Mouse (Mus musculus): ENCODE measurements around the gene Pip4k2c.
A peak's percentile ranks its signal among the peaks of the same experiment; 100 is the strongest.
"Not testable (repeated sequence)": the region's sequence is repeated elsewhere in the genome, so short reads cannot be mapped to it uniquely, and the experiment has no call there.

Gene Pip4k2c

DNA sequence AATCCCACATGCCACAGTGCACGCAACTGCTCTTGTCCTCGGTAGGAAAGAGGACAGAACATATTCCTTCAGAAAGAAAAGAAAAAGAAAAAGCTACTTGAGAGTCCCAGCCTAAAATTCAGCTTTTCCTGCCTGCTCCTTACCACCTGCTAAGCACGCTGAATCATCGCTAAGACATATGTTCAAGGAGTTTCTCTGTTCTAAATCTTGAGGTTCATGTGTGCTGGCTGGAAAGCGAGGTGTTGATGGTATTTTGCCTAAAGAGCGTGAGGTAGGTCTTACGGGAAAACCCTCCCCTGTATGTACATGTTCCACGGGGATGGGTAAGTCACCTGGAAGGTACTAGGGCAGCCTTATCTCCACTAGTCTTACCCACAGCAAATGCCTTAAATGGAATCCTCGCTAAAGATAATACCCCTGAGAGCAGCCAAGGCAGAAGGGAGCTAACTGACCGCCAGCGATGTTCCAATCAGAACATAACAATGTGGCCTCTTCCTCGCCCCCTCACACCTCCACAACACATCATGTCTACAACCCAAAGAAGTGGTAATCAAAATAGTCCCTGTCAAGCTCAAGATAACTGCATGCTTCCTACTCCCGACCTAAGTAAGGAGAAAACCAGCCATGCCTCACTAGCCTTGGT, 1.3 kb downstream of the Pip4k2c start:
- no peak for DNase-seq (ENCODE audit: low read depth)

DNA sequence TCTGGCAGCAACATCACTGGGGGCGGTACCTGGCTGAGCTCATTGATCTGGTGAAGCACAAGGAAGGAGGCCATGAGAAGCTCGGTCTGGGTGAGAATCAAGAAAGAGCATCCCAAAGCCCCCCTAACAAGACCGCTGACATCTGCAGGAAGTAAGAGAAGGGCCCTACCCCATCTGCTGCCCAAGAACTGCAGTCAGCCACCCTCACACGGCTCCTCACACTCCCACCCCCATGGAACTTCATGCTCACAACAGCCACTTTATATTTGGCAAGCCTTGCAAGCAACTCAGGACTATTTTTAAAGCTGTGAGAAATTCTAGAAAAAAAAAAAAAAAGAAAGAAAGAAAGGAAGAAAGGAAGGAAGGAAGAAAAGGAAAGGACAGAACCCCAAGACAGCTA, 2.5 kb downstream of the Pip4k2c start:
- no peak for DNase-seq (ENCODE audit: low read depth)

DNA sequence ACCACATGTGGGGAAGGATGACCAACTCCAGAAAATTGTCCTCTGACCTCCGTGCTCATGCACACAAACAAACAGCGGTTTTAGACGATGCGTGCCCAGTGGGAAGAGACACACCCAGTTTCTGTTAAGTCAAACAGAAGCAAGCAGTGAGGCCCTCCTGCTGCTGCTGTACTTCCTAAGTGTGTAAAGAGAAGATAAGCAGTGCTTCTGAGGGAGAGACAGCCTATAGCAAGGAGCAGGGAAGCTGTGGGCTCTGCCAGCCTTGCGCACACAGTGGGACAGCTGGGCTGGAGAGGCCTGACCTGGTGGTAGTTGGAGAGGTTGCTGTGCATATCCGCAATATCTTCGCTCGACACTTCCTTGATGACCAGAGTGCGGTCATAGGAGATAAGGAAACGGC, 6.0 kb downstream of the Pip4k2c start:
- DNase-seq (ENCODE audit: low read depth): no peak

DNA sequence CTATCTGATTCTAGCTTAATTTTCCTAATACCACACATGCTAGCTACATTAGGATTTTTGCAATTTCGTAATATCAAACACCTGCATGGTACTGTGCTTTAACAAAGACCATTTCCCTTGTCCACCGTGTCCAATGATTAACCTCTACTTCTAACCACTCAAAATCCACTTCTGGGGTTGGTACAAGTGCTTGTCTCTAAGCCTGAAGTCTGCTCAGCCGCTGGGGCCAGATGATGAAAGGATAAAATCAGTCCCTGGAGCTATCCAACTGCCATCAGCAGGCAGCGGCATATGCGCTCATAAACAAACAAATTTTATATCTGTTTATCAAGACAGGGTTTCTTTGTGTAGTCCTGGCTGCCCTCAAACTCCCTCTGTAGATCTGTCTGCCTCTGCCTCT, 6.8 kb downstream of the Pip4k2c start:
- DNase-seq (ENCODE audit: low read depth): no peak

DNA sequence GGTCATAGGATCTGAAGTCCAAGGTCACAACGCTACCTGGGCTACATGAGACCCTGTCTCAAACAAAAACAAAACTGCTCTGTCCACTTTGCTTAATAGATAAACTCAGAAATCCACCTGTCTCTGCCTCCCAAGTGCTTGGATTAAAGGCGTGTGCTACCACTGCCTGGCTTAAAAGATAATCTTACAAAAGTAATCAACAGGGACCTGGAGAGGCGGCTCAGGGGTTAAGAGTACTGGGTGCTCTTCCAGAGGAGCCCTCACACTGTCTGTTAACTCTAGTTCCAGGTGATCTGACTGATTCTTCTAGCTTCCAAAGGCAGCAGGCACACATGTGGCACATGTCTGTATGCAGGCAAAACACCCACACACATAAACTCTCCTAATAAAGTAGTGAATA, 8.3 kb downstream of the Pip4k2c start:
- no peak for DNase-seq (ENCODE audit: low read depth)

DNA sequence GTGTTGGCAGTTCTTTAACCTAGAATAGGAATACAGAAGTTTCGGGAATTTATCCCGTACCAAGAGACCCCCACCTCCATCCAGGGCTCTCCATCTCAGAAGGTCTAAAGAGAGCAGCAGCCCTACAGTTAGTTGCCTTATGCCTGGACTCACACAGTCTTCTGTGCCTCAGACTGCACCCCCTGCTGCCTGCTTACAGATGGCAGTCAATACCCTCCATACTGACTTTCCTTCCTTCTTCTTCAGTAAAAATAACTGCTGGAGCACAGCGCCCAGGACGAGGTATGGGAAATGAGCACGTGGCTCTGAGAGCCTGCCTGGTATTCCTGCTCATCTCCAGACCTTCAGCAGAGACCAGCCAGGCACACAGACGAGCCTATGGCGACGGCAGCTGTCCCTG, 11.1 kb downstream of the Pip4k2c start:
- no peak for DNase-seq (ENCODE audit: low read depth)

DNA sequence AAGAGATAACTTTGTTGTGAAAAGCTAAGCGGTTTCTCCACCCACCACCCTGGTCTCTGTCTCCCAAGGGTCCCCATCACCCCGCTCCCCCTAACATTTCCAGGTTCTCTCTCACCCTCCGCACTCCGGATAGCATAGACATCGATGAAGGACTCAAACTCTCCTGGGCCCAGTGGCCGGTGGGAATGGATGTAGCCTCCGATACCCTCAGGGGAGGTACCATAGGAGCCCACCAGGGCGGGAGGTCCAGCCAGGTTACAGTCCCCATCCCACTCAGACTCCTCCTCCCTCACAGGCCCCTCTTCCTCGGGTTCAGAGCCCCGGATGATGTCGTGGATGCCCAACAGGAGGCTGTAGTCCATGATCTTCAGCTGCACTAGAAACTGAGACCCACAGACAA, 11.9 kb downstream of the Pip4k2c start:
- no peak for DNase-seq (ENCODE audit: low read depth)

DNA sequence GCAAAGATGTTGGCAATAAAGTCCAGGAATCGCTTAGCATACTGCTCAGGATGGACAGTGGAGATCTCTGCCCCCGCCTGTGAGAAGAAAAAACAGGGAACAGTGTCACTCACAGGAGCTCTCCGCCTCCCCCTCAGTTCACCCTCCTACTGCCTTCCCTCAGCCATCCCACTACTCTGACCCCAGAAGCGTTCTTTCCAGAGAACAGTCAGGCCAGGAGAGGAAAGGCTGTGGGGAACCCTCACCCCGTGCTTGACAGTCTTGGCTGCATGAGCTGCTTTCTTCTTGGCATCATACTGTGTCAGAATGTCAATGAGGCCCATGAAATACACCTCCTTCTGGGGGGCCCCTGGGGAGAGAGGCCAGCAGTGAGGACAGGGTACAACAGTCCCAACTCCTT, 12.3 kb downstream of the Pip4k2c start:
- DNase-seq (ENCODE audit: low read depth): no peak

DNA sequence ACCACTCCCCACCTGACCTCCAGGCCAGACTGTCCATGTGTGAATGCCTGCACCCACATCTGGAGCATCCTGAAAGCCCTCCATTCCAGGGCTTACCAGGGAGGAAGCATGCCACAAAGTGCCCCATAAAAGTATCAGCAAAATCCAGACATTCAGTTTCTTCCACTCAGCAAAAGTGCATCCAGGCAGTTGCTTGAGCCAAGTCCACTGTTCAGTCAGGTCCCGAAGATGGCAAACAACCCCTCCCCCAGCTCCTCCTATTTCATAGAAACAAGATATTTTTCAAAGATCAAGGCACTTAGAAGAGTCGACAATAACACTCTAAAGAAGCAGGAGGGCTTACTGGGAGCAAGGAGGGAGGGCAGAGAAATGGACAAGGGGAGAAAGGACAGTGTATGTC, 12.9 kb downstream of the Pip4k2c start:
- DNase-seq (ENCODE audit: low read depth): no peak

DNA sequence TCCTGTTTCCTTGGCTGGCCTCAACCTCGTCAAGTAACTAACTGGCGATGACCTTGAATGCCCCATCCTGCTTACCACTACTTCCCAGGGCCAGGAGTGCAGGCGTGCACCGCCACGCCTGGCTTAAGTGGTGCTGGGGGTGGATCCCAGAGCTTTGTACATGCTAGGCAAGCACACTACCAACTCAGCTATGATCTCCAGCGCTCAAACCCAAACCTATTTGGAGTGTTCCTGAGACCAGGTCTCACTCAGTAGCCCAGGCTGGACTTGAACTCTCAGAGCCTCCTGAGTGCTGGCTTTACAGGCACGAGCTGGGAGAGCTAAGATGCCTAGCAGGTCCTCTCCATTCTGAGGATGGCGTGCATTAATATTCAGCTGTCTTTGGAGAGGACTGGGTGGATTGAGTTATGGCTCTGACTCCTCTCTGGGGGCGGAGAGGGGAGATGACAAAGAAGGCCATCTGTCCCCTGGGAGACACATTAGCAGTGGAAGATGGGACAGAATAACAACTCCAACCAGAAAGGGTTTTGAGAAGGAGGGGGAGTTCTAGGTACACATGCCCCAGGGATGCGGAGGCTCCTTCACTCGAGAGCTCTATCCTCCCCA, 13.8 kb downstream of the Pip4k2c start:
- DNase-seq (ENCODE audit: low read depth): no peak

DNA sequence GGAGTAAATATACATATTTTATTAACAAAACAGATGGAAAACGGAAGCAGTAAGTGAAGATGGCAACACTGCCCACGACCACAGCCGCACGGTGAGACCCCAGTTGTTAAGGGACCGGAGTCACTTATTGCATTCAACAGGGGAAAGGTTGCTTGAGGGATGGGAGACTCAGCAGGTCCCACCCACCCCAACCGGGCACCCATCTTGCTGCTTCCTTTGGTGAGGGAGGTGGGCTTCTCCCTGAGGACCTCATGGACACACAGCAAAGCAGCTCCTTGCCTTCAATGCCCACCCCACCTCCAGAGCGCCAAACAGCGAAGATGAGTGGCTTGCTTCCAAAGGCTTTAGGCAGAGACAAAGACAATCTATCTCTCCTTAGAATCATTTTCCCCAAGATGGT, 14.3 kb downstream of the Pip4k2c start:
- no peak for DNase-seq (ENCODE audit: low read depth)

DNA sequence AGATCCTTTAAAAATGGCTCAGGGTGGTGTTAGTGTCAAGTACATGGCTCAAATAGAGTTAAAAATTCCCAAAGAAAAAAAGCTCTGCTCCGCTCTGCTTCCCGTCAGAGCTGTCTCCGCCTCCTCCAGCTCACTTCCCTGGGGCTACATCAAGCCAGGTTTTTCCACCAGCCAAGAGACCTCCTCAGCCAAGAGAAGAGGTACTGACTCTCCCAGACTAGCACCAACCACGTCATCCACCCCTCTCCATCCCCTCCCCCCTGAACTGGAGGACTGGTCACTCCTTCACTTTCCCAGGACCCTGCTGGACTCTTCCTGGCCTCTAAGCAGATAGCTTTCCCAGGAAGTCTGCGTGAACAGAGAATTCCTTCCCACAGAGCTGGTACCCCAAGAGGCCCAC, 15.0 kb downstream of the Pip4k2c start:
- DNase-seq (ENCODE audit: low read depth): no peak

DNA sequence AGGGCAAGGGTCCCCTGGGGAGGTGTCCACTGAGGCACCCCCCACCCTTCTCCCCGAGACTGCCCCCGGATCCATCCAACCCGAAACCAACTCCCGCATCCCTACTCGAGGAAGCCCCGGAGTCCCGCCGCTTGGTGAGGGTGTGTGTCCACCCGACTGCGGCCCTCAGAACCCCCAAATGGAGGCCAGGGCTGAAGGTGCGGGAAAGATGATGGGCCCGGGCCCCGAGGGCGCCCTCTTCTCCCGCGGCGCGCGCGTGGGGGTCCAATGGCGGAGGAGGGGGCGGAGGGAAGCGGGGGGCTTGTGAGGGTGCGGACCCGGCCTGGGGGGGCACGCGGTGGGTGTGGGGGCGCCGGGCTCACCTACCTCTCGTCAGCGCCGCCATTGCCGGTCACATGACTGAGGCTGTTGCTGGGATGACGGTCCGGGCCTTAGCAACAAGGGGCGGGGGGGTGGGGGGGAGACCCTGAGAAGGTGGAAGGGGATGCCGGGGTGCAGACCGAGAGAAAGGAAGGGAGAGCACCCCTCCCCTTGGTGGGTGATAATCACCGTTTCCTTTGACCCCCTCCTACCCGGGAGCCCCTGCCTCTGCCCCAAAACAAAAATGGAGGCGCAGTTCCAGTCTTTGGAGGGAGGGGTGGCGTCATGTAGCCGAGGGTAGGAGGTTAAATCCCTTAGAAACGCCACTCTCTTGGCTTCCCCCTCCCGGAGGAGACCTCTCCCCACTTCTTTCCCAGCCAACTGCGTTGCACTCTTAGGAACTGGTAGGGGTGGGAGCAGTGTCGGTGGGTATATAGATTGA, 15.9 kb downstream of the Pip4k2c start, which contains the start of gene Dtx3:
Gene Dtx3, minus strand, starts transcription at position 401 of the 802 bp plus-strand sequence.
- peak; percentile 70 for DNase-seq (ENCODE audit: low read depth)

DNA sequence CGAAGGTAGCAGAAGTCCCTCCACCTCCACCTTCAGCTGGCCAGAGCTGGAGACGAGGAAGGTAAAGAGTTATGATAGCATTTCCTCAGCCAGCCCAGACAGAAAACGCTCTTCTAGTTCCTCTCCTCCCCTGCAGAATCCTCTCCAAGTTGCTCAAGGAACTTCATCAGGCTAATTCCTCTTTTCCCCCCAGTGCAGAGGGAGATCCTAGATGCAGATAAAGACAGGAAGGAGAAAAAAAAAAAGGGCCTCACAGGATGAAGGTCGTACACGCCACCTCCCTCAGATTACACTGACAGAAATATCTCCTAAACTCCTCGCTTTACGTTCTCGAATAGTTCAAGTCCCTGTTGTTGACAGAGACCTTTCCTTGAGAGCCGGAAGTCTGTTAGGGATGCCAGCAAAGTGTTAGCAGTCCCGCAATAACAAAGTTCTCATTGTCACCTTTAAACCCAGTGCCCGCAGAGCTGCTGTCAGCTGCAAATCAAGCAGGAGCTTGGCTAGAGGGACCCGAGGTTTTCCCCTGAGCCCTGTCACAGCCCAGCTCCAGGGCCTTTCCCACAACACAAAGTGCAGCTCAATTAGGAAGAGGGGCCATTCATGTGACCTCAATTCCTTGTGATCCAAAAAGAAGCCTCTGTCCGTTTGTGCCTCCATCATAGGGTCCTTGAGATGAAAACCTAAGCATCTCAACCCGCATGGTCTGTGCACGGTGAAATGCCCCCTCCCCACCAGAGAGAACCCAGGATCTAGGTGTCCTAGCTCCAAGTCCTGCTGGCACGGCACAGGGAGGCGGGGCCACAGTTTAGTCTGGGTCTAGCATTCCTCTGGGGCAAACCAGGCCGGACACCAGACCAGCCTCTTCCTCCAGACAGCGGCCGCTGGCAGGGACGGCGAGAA, 16.7 kb downstream of the Pip4k2c start:
- peak; percentile 52 for DNase-seq (ENCODE audit: low read depth)

DNA sequence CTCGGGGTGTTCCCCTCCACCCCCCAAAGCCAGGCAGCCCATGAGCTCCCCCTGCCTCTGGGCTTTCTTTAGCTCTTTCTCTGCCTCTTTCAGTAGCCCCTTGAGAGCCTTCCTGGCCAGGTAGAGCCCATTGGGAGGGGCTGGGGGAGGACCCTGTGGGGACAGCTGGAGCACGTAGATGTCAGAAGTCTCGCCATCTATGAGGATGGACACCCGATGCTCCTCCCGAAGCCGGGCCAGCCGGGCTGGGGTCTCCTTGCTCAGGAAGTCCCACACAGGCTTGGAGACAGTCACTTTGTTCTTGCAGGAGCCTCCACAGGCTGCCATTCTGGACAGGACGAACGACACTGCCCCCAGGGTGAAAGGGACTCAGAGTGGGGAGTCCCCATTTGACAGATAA, 18.4 kb downstream of the Pip4k2c start:
- no peak for DNase-seq (ENCODE audit: low read depth)

DNA sequence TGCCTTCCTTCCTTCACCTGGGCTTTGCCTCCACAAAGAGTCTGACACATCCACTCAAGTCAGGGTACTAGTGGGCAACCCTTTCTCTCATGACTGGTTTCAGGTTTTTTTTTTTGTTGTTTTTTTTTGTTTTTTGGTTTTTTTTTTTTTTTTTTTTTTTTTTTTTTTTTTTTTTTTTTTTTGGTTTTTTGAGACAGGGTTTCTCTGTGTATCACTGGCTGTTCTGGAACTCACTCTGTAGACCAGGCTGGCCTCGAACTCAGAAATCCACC, 19.4 kb downstream of the Pip4k2c start:
- not testable (repeated sequence) for DNase-seq (ENCODE audit: low read depth)

DNA sequence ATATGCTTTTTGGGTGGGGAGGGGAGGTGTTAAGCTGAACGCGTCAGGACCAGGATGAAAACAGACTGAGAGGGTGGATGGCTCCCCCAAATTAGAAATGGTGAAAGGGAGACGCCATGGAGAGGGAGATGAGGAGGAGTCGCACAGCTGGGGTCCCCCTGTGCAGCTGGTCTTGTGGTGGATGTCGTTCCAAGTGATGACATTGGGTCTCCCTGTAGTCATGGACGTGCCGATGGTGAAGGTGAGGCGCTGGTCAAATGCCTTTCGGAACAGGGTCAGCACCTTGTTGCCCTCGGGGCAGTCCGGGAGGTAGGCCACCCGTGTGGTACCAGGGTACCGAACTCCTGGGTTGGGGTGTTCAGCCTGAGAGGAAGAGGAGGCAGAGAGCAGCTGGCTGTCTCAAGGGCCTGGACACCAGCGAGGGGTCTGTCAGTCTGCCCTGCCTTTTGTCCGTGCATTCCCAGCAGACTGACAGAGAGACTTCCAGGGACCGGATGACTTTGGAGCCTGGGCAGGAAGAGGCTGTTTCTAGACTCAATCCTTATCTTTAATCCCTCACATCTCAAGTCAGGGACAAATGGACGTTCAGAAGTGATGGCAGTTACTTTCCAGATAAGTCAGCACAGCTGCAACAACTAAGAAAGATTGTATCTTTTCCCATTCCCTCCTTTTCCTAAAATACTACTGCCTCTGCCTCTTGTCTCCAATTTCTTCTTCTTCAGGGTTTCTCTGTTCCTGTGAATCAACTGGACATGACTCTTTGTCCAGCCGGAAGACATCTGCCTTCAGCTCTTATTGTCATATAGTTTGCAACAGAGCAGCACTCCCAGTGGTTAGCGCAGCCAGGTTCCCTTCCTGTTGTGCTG, 20.0 kb downstream of the Pip4k2c start:
- DNase-seq (ENCODE audit: low read depth): peak; percentile 44

DNA sequence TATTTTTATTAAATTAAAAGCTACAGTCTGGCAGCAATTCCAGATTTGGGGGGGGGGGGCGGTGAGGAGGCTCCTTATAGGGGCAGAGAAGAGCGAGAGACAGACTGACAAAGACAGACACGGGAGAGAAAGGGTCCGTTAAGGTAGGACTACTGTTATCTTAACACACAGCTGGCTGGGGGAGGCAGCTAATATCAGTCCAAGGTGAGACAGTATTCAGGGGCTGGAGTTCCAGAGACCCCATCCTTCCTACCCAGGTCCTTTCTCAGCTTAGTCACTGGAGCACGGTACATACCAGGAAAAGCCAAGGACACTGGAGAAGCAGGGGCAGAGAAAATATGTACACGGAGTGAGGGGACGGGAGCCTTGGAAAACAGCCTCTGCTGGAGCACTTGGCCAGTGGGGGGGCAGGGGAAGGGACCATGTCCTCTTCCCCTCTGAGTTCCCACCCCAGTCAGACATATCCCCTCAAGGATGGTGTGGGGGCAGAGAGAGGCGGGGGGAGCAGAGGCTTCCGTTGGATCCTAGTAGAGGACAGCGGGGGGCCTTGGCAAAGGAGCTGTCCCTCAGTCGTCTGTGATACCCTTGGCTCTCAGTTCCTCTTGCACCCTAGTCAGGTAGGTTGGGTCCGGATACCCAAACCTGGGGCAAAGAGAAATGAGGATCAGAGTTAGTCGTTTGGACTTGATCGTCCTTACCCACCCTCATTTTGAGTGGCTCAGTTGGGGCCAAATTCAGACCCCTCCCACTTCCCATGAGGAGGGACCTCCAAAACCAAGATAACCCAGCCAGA, 20.8 kb downstream of the Pip4k2c start:
- DNase-seq (ENCODE audit: low read depth): peak; percentile 21

DNA sequence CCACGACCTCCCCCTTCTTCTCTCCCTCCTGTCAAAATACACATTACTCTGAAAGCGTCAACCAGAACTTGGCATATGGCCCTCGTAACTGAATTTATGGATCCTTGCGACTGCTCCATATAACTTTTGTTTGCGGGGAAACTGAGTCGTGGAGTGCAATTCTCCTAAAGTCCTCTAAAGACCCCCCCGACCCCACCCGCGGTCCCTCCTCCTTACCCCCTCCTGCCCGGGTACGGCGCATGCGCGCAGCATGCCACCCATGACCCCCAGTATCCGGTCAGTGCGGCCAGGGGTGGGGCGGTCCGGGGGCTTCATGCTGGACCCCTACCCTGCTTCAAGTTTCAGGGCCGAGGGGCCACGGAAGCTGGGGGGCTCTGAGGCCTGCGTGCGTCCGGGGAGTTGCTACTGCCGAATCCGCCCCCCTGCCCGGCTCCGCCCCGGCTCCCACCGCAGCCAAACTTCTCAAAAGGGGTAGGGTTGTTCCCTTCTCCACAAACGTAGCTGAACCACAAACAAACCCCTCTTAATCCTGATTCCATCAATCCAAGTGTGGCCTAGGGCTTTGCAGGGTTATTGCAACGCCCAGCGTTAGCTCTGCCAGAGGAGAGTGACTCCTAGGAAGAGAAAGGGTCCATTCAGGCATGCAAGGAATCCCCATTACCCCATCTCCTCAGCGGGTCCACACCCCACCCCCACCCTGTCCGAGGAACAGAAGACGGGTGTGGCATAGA, 21.6 kb downstream of the Pip4k2c start, which contains the start of gene Arhgef25:
Gene Arhgef25, minus strand, starts transcription at position 433 of the 731 bp plus-strand sequence.
- DNase-seq (ENCODE audit: low read depth): peak; percentile 32

DNA sequence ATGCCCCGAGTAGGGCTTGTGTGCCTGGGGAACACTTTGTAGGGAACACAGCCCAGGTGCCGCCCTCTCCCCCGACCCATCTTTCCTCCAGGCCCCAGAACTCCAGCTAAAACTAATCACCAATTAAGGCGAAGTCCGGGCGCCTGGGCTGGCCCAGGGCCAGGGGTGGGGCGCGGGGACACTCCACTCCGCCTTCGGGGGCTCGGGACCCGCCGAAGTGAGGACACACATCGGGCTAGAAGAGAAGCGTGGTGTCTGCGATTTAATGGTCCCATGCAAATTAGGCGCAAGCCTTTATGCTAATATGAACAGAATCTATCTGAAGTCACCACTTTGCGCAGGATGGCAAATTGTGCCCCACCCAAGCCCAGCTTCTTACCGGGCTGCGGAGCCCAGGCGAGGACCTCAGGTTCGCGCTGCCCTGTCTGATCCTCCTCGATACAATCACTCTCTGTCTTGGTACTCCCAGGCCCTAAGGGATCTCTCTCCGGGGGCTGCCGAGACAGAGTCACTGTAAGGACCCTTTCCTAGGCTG, 22.2 kb downstream of the Pip4k2c start:
- peak; percentile 67 for DNase-seq (ENCODE audit: low read depth)
